In genomic region chr17:84607617-84608016, GRCm38 (mm10) we compare ENCODE assay signal across 23 mouse cellular contexts. TPM values are rescaled to one million over a fixed set of nuclear protein-coding genes. Genes with fewer than 3 reads are reported as not detected.
DNase-seq lines count a peak whose midpoint lies in the region; TF ChIP-seq lines count a peak whose summit lies in the region.
"Had no signal": no experiment of that assay in that cellular context is flagged by ENCODE, and none has a peak within 500 bp of the region (broad histone marks: within the 10 kb centered on the region; RNA-seq: fewer than 3 reads in every experiment).

No protein-coding gene starts in this region.

- peak; percentile 18 to 26 for DNase-seq in spleen, adult 2 months (ENCODE audit: low read depth in 1 of 2, low spot score in 2 of 2)
- DNase-seq in spleen, postnatal 4 days (ENCODE audit: low spot score in 2 of 2): no peak
- peak; percentile 91 for DNase-seq in CH12.LX (ENCODE audit: extremely low read depth)
- peak; percentile 68 for DNase-seq in splenic B cell, adult 2 months (ENCODE audit: low read depth, low spot score)
- DNase-seq in heart, adult 18-20 months: no peak
- DNase-seq in layer of hippocampus, postnatal 14 days (ENCODE audit: low spot score in 2 of 2): no peak
- no peak for DNase-seq in ovary, postnatal 10 days (ENCODE audit: low spot score)
- DNase-seq: adrenal gland, postnatal 36 days; cerebellum, adult 18-20 months; kidney, adult 18-20 months; right cerebral cortex, adult 18-20 months; thymus, adult 18-20 months; thymus, postnatal 25 days had no signal

- no peak; the same call in 1 of the 2 replicates for TF ChIP-seq RAD21 in CH12.LX (IDR thresholded peaks at IDR 0.05; ENCODE audit: low read depth, low read length)

- in situ Hi-C loops in CH12.LX (cut with MboI; ENCODE audit: low pct_ligation_motif_present, low pct_unique_long_range_greater_than_20kb, low sequenced_read_pairs): loop anchor here (5.0 kb wide), 1 partner anchor 55 kb away; no protein-coding TSS in a partner anchor

- dilution Hi-C loops in CH12.LX (cut with MboI; ENCODE audit: extremely low pct_ligation_motif_present, extremely low pct_unique_long_range_greater_than_20kb, low sequenced_read_pairs): no loop called here

- no peaks in the 10 kb centered on the region for H3K9me3 ChIP-seq in CH12.LX (replicated peaks; ENCODE audit: low read length)
- no peaks in the 10 kb centered on the region for H3K9me3 ChIP-seq in megakaryocyte, embryonic 14.5 days
- H3K9me3 ChIP-seq: hindbrain, embryonic 13.5 days; limb, embryonic 12.5 days; liver, embryonic 15.5 days; lung, embryonic 15.5 days; midbrain, embryonic 13.5 days; neural tube, embryonic 15.5 days had no signal

- no peaks in the 10 kb centered on the region for H3K36me3 ChIP-seq in spleen, adult 2 months (ENCODE audit: control insufficient read depth, insufficient read depth, low read length)
- peaks cover 0 to 2% of the 10 kb centered on the region in 2 experiments for H3K36me3 ChIP-seq in CH12.LX (replicated peaks in 1 of 2; ENCODE audit: control insufficient read depth in 1 of 2, insufficient read depth in 1 of 2, low read length in 1 of 2)
- H3K36me3 ChIP-seq in megakaryocyte, embryonic 14.5 days (replicated peaks; ENCODE audit: low read length): no peaks in the 10 kb centered on the region
- no peaks in the 10 kb centered on the region for H3K36me3 ChIP-seq in splenic B cell, adult 2 months (ENCODE audit: control insufficient read depth, insufficient read depth, low read length, poor library complexity, severe bottlenecking)
- H3K36me3 ChIP-seq: liver, embryonic 15.5 days; neural tube, embryonic 15.5 days had no signal

- H3K4me1 ChIP-seq in spleen, adult 2 months (ENCODE audit: control insufficient read depth, insufficient read depth, insufficient read length): peaks cover 3% of the 10 kb centered on the region; the same call in 1 of the 2 replicates
- H3K4me1 ChIP-seq in CH12.LX (ENCODE audit: control insufficient read depth in 1 of 2, insufficient read depth in 2 of 2): peaks cover 22 to 60% of the 10 kb centered on the region in 2 experiments
- no peaks in the 10 kb centered on the region for H3K4me1 ChIP-seq in megakaryocyte, embryonic 14.5 days
- H3K4me1 ChIP-seq: hindbrain, embryonic 13.5 days; liver, embryonic 15.5 days; midbrain, embryonic 13.5 days had no signal

- peak overlapping the region; percentile 36; the same call in 1 of the 2 replicates for H3K9ac ChIP-seq in CH12.LX (ENCODE audit: insufficient read depth, low read depth)
- H3K9ac ChIP-seq: hindbrain, embryonic 13.5 days; limb, embryonic 12.5 days; liver, embryonic 15.5 days; lung, embryonic 15.5 days; midbrain, embryonic 13.5 days; neural tube, embryonic 15.5 days had no signal

- WGBS in spleen, adult 2 months: 29% methylated on average over 5 of the region's 5 CpGs

- TF ChIP-seq CTCF in spleen, adult 2 months (IDR thresholded peaks at IDR 0.05; ENCODE audit: extremely low read depth, insufficient read depth, insufficient read length, insufficient replicate concordance): no peak
- TF ChIP-seq CTCF in CH12.LX (conservative IDR thresholded peaks at IDR 0.05 in 1 of 2, IDR thresholded peaks at IDR 0.05 in 1 of 2; ENCODE audit: low read depth in 2 of 2, low read length in 2 of 2): no peak

- no peaks in the 10 kb centered on the region for H3K79me2 ChIP-seq in CH12.LX (replicated peaks; ENCODE audit: control insufficient read depth, extremely low read depth, insufficient read depth, poor library complexity, severe bottlenecking)

- peak; percentile 85; the same call in 1 of the 2 replicates for TF ChIP-seq EP300 in CH12.LX (IDR thresholded peaks at IDR 0.05; ENCODE audit: low read length)

- H3K4me3 ChIP-seq in spleen, adult 2 months (ENCODE audit: extremely low read depth, insufficient read depth, insufficient read length): no peak overlapping the region
- H3K4me3 ChIP-seq in CH12.LX (replicated peaks in 1 of 3; ENCODE audit: low read depth in 2 of 3, low read length in 2 of 3, poor library complexity in 1 of 3): peak overlapping the region in 2 of 3 experiments; percentile 20 to 39
- peak overlapping the region; percentile 33 for H3K4me3 ChIP-seq in megakaryocyte, embryonic 14.5 days (replicated peaks)
- H3K4me3 ChIP-seq: erythroblast, embryonic 14.5 days; hindbrain, embryonic 13.5 days; limb, embryonic 12.5 days; liver, embryonic 15.5 days; lung, embryonic 15.5 days; midbrain, embryonic 13.5 days; neural tube, embryonic 15.5 days had no signal

- no peaks in the 10 kb centered on the region for H3K27me3 ChIP-seq in spleen, adult 2 months (ENCODE audit: control insufficient read depth, insufficient read depth, low read length)
- H3K27me3 ChIP-seq in CH12.LX (replicated peaks): no peaks in the 10 kb centered on the region
- peaks cover 4% of the 10 kb centered on the region for H3K27me3 ChIP-seq in megakaryocyte, embryonic 14.5 days (replicated peaks)
- no peaks in the 10 kb centered on the region for H3K27me3 ChIP-seq in splenic B cell, adult 2 months (ENCODE audit: control insufficient read depth, insufficient read depth, low read length, poor library complexity, severe bottlenecking)
- H3K27me3 ChIP-seq: hindbrain, embryonic 13.5 days; limb, embryonic 12.5 days; liver, embryonic 15.5 days; lung, embryonic 15.5 days; midbrain, embryonic 13.5 days; neural tube, embryonic 15.5 days; Patski had no signal

- H3K4me2 ChIP-seq in CH12.LX (ENCODE audit: insufficient read depth, low read depth, poor library complexity, severe bottlenecking): peak overlapping the region; percentile 73; the same call in 1 of the 2 replicates
- H3K4me2 ChIP-seq: hindbrain, embryonic 13.5 days; limb, embryonic 12.5 days; liver, embryonic 15.5 days; lung, embryonic 15.5 days; midbrain, embryonic 13.5 days; neural tube, embryonic 15.5 days had no signal

- no peak for TF ChIP-seq POLR2A in spleen, adult 2 months (IDR thresholded peaks at IDR 0.05; ENCODE audit: low read depth, low read length)
- peak; percentile 30 for TF ChIP-seq POLR2A in CH12.LX (IDR thresholded peaks at IDR 0.05; ENCODE audit: low read depth, low read length)

- no peak overlapping the region for H3K27ac ChIP-seq in spleen, adult 2 months (ENCODE audit: insufficient read depth, low read length)
- peak overlapping the region; percentile 99 for H3K27ac ChIP-seq in CH12.LX (ENCODE audit: insufficient read depth, low read depth)
- H3K27ac ChIP-seq: hindbrain, embryonic 13.5 days; limb, embryonic 12.5 days; liver, embryonic 15.5 days; lung, embryonic 15.5 days; midbrain, embryonic 13.5 days; neural tube, embryonic 15.5 days had no signal

TF ChIP-seq in CH12.LX, 34 proteins besides CTCF, POLR2A, EP300 and RAD21 (continues in another document):
- TF ChIP-seq ELF1 (IDR thresholded peaks at IDR 0.05; ENCODE audit: low read depth, low read length) (peak; percentile 70), POLR2AphosphoS2 (IDR thresholded peaks at IDR 0.05; ENCODE audit: low read depth, low read length) (no peak), JUND (conservative IDR thresholded peaks at IDR 0.05; ENCODE audit: low read depth, low read length) (peak; percentile 45; the same call in 1 of the 2 replicates), MAZ (IDR thresholded peaks at IDR 0.05; ENCODE audit: low read depth, low read length) (peak; percentile 95), MAX (IDR thresholded peaks at IDR 0.05; ENCODE audit: low read length) (peak; percentile 89), E2F4 (IDR thresholded peaks at IDR 0.05; ENCODE audit: insufficient replicate concordance, low read depth, low read length) (no peak), MEF2A (IDR thresholded peaks at IDR 0.05; ENCODE audit: borderline replicate concordance, low read depth, low read length) (peak; percentile 86), SMC3 (IDR thresholded peaks at IDR 0.05; ENCODE audit: low read depth, low read length) (0 out of 2 replicates have a peak, but pooled peaks have one; percentile 5), NELFE (IDR thresholded peaks at IDR 0.05; ENCODE audit: low read depth, low read length) (no peak), ZKSCAN1 (IDR thresholded peaks at IDR 0.05; ENCODE audit: borderline replicate concordance, low read depth, low read length) (no peak), KAT2A (IDR thresholded peaks at IDR 0.05; ENCODE audit: insufficient replicate concordance, low read length) (0 out of 2 replicates have a peak, but pooled peaks have one; percentile 35), ZMIZ1 (IDR thresholded peaks at IDR 0.05; ENCODE audit: low read depth, low read length) (0 out of 2 replicates have a peak, but pooled peaks have one; percentile 27), IRF4 (IDR thresholded peaks at IDR 0.05; ENCODE audit: low read depth, low read length) (peak; percentile 94), MXI1 (IDR thresholded peaks at IDR 0.05; ENCODE audit: low read depth, low read length) (peak; percentile 93), CHD1 (IDR thresholded peaks at IDR 0.05; ENCODE audit: low read depth, low read length) (no peak), GABPA (IDR thresholded peaks at IDR 0.05; ENCODE audit: insufficient replicate concordance, low read depth, low read length) (no peak), TCF12 (IDR thresholded peaks at IDR 0.05; ENCODE audit: low read depth, low read length) (peak; percentile 98), MYC (IDR thresholded peaks at IDR 0.05; ENCODE audit: low read depth, low read length) (peak; percentile 43; the same call in 1 of the 2 replicates), ETS1 (conservative IDR thresholded peaks at IDR 0.05; ENCODE audit: low read depth, low read length) (peak; percentile 99), CHD2 (IDR thresholded peaks at IDR 0.05; ENCODE audit: low read length) (peak; percentile 89), USF2 (conservative IDR thresholded peaks at IDR 0.05; ENCODE audit: low read depth, low read length) (0 out of 2 replicates have a peak, but pooled peaks have one; percentile 14), MAFK (IDR thresholded peaks at IDR 0.05; ENCODE audit: insufficient replicate concordance, low read length) (peak; percentile 64; the same call in 1 of the 2 replicates), TBP (conservative IDR thresholded peaks at IDR 0.05; ENCODE audit: low read depth, low read length) (no peak), UBTF (IDR thresholded peaks at IDR 0.05; ENCODE audit: low read depth, low read length) (no peak), ZC3H11A (IDR thresholded peaks at IDR 0.05; ENCODE audit: low read depth, low read length) (no peak), NRF1 (IDR thresholded peaks at IDR 0.05; ENCODE audit: low read depth, low read length) (no peak), PAX5 (IDR thresholded peaks at IDR 0.05; ENCODE audit: low read length) (no peak)

RNA-seq across cellular contexts. Expression of gene Dync2li1, which starts 18.7 kb away (rescaled TPM):
- polyA plus RNA-seq in spleen, adult 2 months (2012; rRNA removed): 0.48 and 0.71 TPM in 2 replicates
- total RNA-seq in CH12.LX (2012; rRNA removed): 5.5 and 11.7 TPM in 2 replicates
- 7.6 and 9.4 TPM in 2 replicates for total RNA-seq in CH12.LX (2014; rRNA removed)
- polyA plus RNA-seq in CH12.LX (2012; ENCODE audit: insufficient read length, low read depth): 10.3 and 12.3 TPM in 2 replicates
- polyA plus RNA-seq in megakaryocyte, embryonic 14.5 days (2012; ENCODE audit: insufficient read depth, low replicate concordance): 0.19 TPM in 1 of 2 replicates, not detected in the other
- 1 to 10 TPM; 2.9 to 3.2 TPM for total RNA-seq in heart, adult 18-20 months (2021)
- 10 to 100 TPM; 21.7 to 23.5 TPM for total RNA-seq in layer of hippocampus, postnatal 14 days (2021)
- total RNA-seq: MEL had no signal
- polyA plus RNA-seq: erythroblast, embryonic 14.5 days had no signal

Comparison
In these comparisons a context has a peak if more than half of its experiments do, and no peak if none do; other contexts are left out.
1. DNase-seq: peak in spleen, adult 2 months (2 of 2), CH12.LX (single experiment) and splenic B cell, adult 2 months (single experiment); none in spleen, postnatal 4 days (0 of 2), heart, adult 18-20 months (0 of 2), layer of hippocampus, postnatal 14 days (0 of 2) and ovary, postnatal 10 days (single experiment).